Mouse (Mus musculus): ENCODE measurements around the gene Prickle2.

The Prickle2 gene

GRCm38 (mm10) chr6:92347278-92348028 lies 358.5 kb downstream of the Prickle2 start:
- CTCF ChIA-PET = no interaction called here

DNA sequence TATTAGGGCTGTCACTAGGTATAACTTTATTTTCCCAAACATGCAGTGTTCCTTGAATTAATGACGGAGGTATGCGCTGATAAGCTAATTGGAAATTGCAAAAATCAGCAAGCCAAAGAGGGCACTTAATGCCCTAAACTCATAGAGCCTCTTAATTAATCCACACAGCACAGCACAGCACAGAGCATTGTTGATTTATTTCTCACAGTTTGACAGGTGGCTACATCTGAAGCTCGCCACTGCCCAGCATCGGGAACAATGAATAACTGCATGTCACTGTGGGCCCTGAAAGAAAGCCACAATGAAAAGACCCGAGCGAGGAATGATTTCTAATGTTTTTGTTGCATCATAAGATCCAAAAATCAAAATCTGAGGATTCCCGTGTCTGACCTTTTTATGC lies 359.2 kb downstream of the Prickle2 start:
- CTCF ChIA-PET = no interaction called here

DNA sequence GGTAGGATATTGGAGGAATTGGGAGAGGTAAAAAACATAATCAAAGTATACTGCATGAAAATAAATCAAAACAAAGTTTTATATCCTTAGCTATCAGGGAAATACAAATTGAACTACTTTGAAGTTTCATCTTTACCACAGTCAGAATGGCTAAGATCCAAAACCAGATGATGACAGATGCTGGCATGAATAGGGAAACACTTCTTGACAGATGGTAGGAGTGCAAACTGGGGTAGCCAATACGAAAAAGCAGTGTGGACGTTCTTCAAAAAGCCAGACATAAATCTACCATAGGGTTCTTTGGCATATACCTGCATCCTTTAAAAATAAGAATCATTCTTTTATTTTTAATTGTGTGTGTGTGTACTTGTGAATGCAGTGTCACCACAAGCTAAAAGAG lies 360.8 kb downstream of the Prickle2 start:
- CTCF ChIA-PET = no interaction called here

DNA sequence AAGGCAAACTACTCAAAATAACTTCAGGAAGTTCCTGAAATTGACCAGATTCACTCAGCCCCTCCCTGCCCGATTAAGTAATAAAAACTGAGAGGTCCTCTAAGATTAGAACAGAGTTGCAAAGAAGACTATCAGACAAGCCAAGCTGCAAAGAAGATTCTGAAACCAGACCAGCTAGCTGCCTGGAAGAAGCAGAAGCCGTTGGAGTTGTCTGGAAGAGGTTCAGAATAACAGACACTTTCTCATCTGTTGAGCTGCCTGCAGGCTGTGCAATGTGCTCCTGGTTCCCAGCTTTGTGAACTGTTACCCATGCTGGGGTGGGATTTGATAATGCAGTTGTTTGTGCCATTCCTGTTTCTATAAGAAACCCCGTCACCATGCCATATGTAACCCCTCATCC lies 361.4 kb downstream of the Prickle2 start:
- CTCF ChIA-PET = no interaction called here
